Mouse (Mus musculus): ENCODE data around the gene Cdc42se2.

Cdc42se2 gene

GRCm38 (mm10) chr11:54793173-54793572 lies 5.7 kb upstream of the Cdc42se2 start:
- DNase-seq (ENCODE audit: low read depth, low spot score) = no peak

GRCm38 (mm10) chr11:54791458-54791857 lies 4.0 kb upstream of the Cdc42se2 start:
- DNase-seq (ENCODE audit: low read depth, low spot score) = no peak

GRCm38 (mm10) chr11:54786858-54787487 lies 502 bp downstream of the Cdc42se2 start:
- no peak for DNase-seq (ENCODE audit: low read depth, low spot score)

GRCm38 (mm10) chr11:54785566-54785965 lies 1.9 kb downstream of the Cdc42se2 start:
- no peak for DNase-seq (ENCODE audit: low read depth, low spot score)

GRCm38 (mm10) chr11:54784436-54784835 lies 3.0 kb downstream of the Cdc42se2 start:
- no peak for DNase-seq (ENCODE audit: low read depth, low spot score)

- no peak for DNase-seq (ENCODE audit: low read depth, low spot score)
Measured at GRCm38 (mm10) chr11:54782253-54782652, 5.2 kb downstream of the Cdc42se2 start.

GRCm38 (mm10) chr11:54779946-54780345 lies 7.5 kb downstream of the Cdc42se2 start:
- no peak for DNase-seq (ENCODE audit: low read depth, low spot score)

- DNase-seq (ENCODE audit: low read depth, low spot score) = no peak
Measured at GRCm38 (mm10) chr11:54778131-54778844, 9.2 kb downstream of the Cdc42se2 start.

GRCm38 (mm10) chr11:54777387-54778130 lies 9.9 kb downstream of the Cdc42se2 start:
- DNase-seq (ENCODE audit: low read depth, low spot score) = no peak

GRCm38 (mm10) chr11:54776735-54777333 lies 10.6 kb downstream of the Cdc42se2 start:
- no peak for DNase-seq (ENCODE audit: low read depth, low spot score)

GRCm38 (mm10) chr11:54776367-54776701 lies 11.1 kb downstream of the Cdc42se2 start:
- DNase-seq (ENCODE audit: low read depth, low spot score) = no peak

- DNase-seq (ENCODE audit: low read depth, low spot score) = no peak
Measured at GRCm38 (mm10) chr11:54775628-54776366, 11.7 kb downstream of the Cdc42se2 start.

GRCm38 (mm10) chr11:54774282-54775078 lies 13.0 kb downstream of the Cdc42se2 start:
- DNase-seq (ENCODE audit: low read depth, low spot score) = no peak

- DNase-seq (ENCODE audit: low read depth, low spot score) = no peak
Measured at GRCm38 (mm10) chr11:54771549-54771948, 15.9 kb downstream of the Cdc42se2 start.

- DNase-seq (ENCODE audit: low read depth, low spot score) = no peak
Measured at GRCm38 (mm10) chr11:54769843-54770242, 17.6 kb downstream of the Cdc42se2 start.

GRCm38 (mm10) chr11:54768116-54768690 lies 19.3 kb downstream of the Cdc42se2 start:
- DNase-seq (ENCODE audit: low read depth, low spot score) = no peak

- no peak for DNase-seq (ENCODE audit: low read depth, low spot score)
Measured at GRCm38 (mm10) chr11:54764759-54765158, 22.7 kb downstream of the Cdc42se2 start.

GRCm38 (mm10) chr11:54764026-54764425 lies 23.4 kb downstream of the Cdc42se2 start:
- no peak for DNase-seq (ENCODE audit: low read depth, low spot score)

GRCm38 (mm10) chr11:54762735-54763134 lies 24.7 kb downstream of the Cdc42se2 start:
- DNase-seq (ENCODE audit: low read depth, low spot score) = no peak

- no peak for DNase-seq (ENCODE audit: low read depth, low spot score)
Measured at GRCm38 (mm10) chr11:54757993-54758392, 29.5 kb downstream of the Cdc42se2 start.
